In the genomic region with DNA sequence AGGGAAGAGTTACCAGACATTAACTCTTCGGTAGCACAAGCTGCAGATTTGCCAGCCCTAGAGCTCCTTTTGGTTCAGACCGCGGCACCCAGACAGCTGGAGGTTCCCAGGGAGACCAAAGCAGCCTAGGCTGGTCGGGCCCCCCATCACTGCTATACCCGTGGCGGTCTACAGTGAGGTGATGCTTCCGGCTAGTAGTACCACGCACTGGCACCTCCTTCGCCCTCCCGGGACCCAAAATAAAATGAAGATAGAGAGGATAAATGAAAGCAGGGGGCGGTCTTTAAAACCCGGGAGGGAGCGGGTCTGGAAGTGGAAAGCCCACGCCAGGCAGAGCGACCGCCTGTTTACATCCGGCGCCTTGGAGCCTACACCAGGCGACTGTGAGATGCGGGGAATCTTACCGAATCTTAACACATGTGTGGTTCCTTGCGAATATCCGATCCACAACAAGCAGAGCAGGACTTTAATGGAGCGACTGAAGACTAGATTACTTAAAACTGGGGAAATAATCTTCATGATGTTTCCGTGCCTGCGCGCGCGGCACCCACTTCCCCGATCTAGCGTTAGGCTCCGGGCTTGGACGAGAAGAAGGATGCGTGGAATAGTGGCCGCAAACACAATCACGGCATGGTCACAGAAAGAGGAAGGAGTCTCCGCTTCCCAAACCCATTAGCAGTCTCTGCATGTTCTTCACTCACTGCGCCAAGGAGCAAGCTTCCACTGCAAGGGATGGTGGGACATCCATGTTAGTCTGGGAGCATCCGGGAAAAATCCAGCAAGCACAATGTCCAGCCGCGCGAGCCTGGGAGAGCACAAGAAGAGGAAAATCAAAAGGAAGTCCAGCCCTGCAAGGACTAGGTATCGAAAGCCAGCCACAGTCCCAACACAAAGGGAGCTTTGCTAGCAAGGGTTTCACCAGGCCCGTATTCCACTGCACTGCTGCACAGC, we compare ENCODE assay signal across 7 mouse cellular contexts. TPM values are rescaled to one million over a fixed set of nuclear protein-coding genes. Genes with fewer than 3 reads are reported as not detected.
DNase-seq lines count a peak whose midpoint lies in the region; ATAC-seq and TF ChIP-seq lines count a peak whose summit lies in the region.

No protein-coding gene starts in this region.

- intact Hi-C loops in gastrocnemius, postnatal 36 days (cut with DNase I), result no loop called here

- no peak for TF ChIP-seq CTCF in liver, embryonic 14.5 days (IDR thresholded peaks at IDR 0.05; ENCODE audit: low read depth)

- peak overlapping the region; percentile 14; the same call in 1 of the 2 replicates for H3K4me3 ChIP-seq in brown adipose tissue, adult 24 weeks (ENCODE audit: insufficient read depth, low read depth, low read length)
- H3K4me3 ChIP-seq in forebrain, embryonic 11.5 days (ENCODE audit: low read depth, low read length), result peak overlapping the region; percentile 56
- H3K4me3 ChIP-seq in hindbrain, embryonic 15.5 days, result peak overlapping the region; percentile 52
- peak overlapping the region; percentile 6 to 24 for H3K4me3 ChIP-seq in liver, embryonic 14.5 days (ENCODE audit: insufficient read depth in 1 of 2, low read depth in 2 of 2, low read length in 2 of 2)

- peak overlapping the region; percentile 71 for H3K4me2 ChIP-seq in forebrain, embryonic 11.5 days (ENCODE audit: low read depth, low read length, severe bottlenecking)
- peak overlapping the region; percentile 78 for H3K4me2 ChIP-seq in hindbrain, embryonic 15.5 days
- peak overlapping the region; percentile 32 for H3K4me2 ChIP-seq in liver, embryonic 14.5 days (ENCODE audit: low read depth)

- H3K36me3 ChIP-seq in forebrain, embryonic 11.5 days (ENCODE audit: control insufficient read depth, insufficient read depth, low read length), result no peaks in the 10 kb centered on the region
- no peaks in the 10 kb centered on the region for H3K36me3 ChIP-seq in hindbrain, embryonic 15.5 days
- H3K36me3 ChIP-seq in liver, embryonic 14.5 days (replicated peaks; ENCODE audit: control insufficient read depth, insufficient read depth, low read depth), result no peaks in the 10 kb centered on the region

- H3K4me1 ChIP-seq in brown adipose tissue, adult 24 weeks (ENCODE audit: control insufficient read depth, insufficient read depth, insufficient read length, low read length), result no peaks in the 10 kb centered on the region; the same call in 1 of the 2 replicates
- peaks cover 4% of the 10 kb centered on the region; the same call in 1 of the 2 replicates for H3K4me1 ChIP-seq in forebrain, embryonic 11.5 days (replicated peaks; ENCODE audit: control insufficient read depth, insufficient read depth, low read length)
- H3K4me1 ChIP-seq in hindbrain, embryonic 15.5 days (replicated peaks), result peaks cover 27% of the 10 kb centered on the region
- no peaks in the 10 kb centered on the region for H3K4me1 ChIP-seq in liver, embryonic 14.5 days (replicated peaks; ENCODE audit: control insufficient read depth in 2 of 2, insufficient read depth in 2 of 2, low read length in 1 of 2)

- TF ChIP-seq EP300 in liver, embryonic 14.5 days (IDR thresholded peaks at IDR 0.05; ENCODE audit: low read depth), result no peak

- under 1% methylated on average over 44 of the region's 44 CpGs for WGBS in forebrain, embryonic 11.5 days
- under 1% methylated on average over 44 of the region's 44 CpGs for WGBS in hindbrain, embryonic 15.5 days
- 1% methylated on average over 44 of the region's 44 CpGs for WGBS in liver, embryonic 14.5 days (ENCODE audit: insufficient replicate concordance)

- H3K27ac ChIP-seq in brown adipose tissue, adult 24 weeks (replicated peaks; ENCODE audit: low read depth, low read length), result no peak overlapping the region
- H3K27ac ChIP-seq in forebrain, embryonic 11.5 days (ENCODE audit: low read depth, low read length), result no peak overlapping the region
- peak overlapping the region; percentile 84 for H3K27ac ChIP-seq in hindbrain, embryonic 15.5 days (replicated peaks)
- no peak overlapping the region for H3K27ac ChIP-seq in liver, embryonic 14.5 days

- H3K9me3 ChIP-seq in forebrain, embryonic 11.5 days (ENCODE audit: control insufficient read depth, low read length), result no peaks in the 10 kb centered on the region
- no peaks in the 10 kb centered on the region for H3K9me3 ChIP-seq in hindbrain, embryonic 15.5 days
- H3K9me3 ChIP-seq in liver, embryonic 14.5 days (ENCODE audit: control insufficient read depth, low read length), result no peaks in the 10 kb centered on the region

- H3K9ac ChIP-seq in forebrain, embryonic 11.5 days (ENCODE audit: low read length), result peak overlapping the region; percentile 60
- H3K9ac ChIP-seq in hindbrain, embryonic 15.5 days, result peak overlapping the region; percentile 58
- no peak overlapping the region for H3K9ac ChIP-seq in liver, embryonic 14.5 days (replicated peaks)

- ATAC-seq in forebrain, embryonic 11.5 days (replicated peaks; ENCODE audit: low FRiP score), result peak; percentile 76
- ATAC-seq in hindbrain, embryonic 15.5 days (ENCODE audit: low FRiP score, low read depth), result peak; percentile 84
- no peak for ATAC-seq in liver, embryonic 14.5 days (ENCODE audit: insufficient read depth)

- no peaks in the 10 kb centered on the region for H3K27me3 ChIP-seq in forebrain, embryonic 11.5 days (ENCODE audit: control insufficient read depth, insufficient read depth, low read length)
- H3K27me3 ChIP-seq in hindbrain, embryonic 15.5 days, result no peaks in the 10 kb centered on the region
- peaks cover 4% of the 10 kb centered on the region for H3K27me3 ChIP-seq in liver, embryonic 14.5 days (ENCODE audit: control insufficient read depth, insufficient read depth, low read length)

- peak; percentile 27 for DNase-seq in Muller cell, postnatal 12 days (ENCODE audit: inconsistent ontology term)
- DNase-seq in forebrain, embryonic 11.5 days (ENCODE audit: low spot score), result peak; percentile 75
- DNase-seq in liver, embryonic 14.5 days (ENCODE audit: low read depth in 3 of 3, low spot score in 3 of 3), result no peak
- DNase-seq in right cerebral cortex, postnatal 10 days (ENCODE audit: low spot score in 2 of 2), result peak; percentile 63 to 68
- DNase-seq in gastrocnemius, postnatal 36 days, result no peak

RNA-seq across cellular contexts. Expression of a gene that starts 5.5 kb away (rescaled TPM):
- not detected in 2 replicates for polyA plus RNA-seq in brown adipose tissue, adult 24 weeks (2012; ENCODE audit: insufficient read depth, insufficient read length, missing spikeins)
- 16.0 and 17.3 TPM in 2 replicates for polyA plus RNA-seq in forebrain, embryonic 11.5 days (2014; fragmentation: Nextera tagmentation; extraction: Ambion mirVana)
- polyA plus RNA-seq in hindbrain, embryonic 15.5 days (2015; fragmentation: Nextera tagmentation; extraction: Ambion mirVana), result 28.8 and 28.9 TPM in 2 replicates
- polyA plus RNA-seq in liver, embryonic 14.5 days (2012; rRNA removed), result 0.03 and 0.08 TPM in 2 replicates
- polyA plus RNA-seq in liver, embryonic 14.5 days (2014; fragmentation: Nextera tagmentation; extraction: Ambion mirVana), result not detected in 2 replicates
- under 1 TPM; 0.10 to 0.35 TPM for total RNA-seq in gastrocnemius, postnatal 36 days (2021)

Comparison
In these comparisons a context has a peak if more than half of its experiments do, and no peak if none do; other contexts are left out.
1. DNase-seq: peak in Muller cell, postnatal 12 days (single experiment), forebrain, embryonic 11.5 days (single experiment) and right cerebral cortex, postnatal 10 days (2 of 2); none in liver, embryonic 14.5 days (0 of 3) and gastrocnemius, postnatal 36 days (0 of 2).
2. RNA of a gene that starts 5.5 kb away (polyA plus RNA-seq): 28.8 to 28.9 TPM in hindbrain, embryonic 15.5 days and 16.0 to 17.3 TPM in forebrain, embryonic 11.5 days; 0.03 to 0.08 TPM in liver, embryonic 14.5 days and not detected in brown adipose tissue, adult 24 weeks; every median in the first group is over 10 times any median in the second.
3. Peak in every context shown above with its lines, with median percentiles within 50 percentile points of each other: H3K4me3 ChIP-seq and H3K4me2 ChIP-seq.